Mouse (Mus musculus) thymus, adult 2 months (tissue): ENCODE data around the gene Slc27a3. TPM values are rescaled to one million over a fixed set of nuclear protein-coding genes. Genes with fewer than 3 reads are reported as not detected.

Experiments used
- DNase-seq: peaks from one replicate; pipeline ENCODE4 v3.0.0; 2021
- H3K27ac ChIP-seq: fragments of 200-500 bp; 2 replicates; pipeline ENCODE4 v1.5.1; 2012; ENCODE audit warnings: low read length, control low read depth; ENCODE audit not compliant: control insufficient read depth, insufficient read depth
- H3K27me3 ChIP-seq: fragments of 200-500 bp; 2 replicates; pipeline ENCODE4 v1.6.1; 2012; ENCODE audit warnings: mild to moderate bottlenecking, low read length, moderate library complexity, mixed read lengths; ENCODE audit not compliant: control insufficient read depth, insufficient read depth
- H3K36me3 ChIP-seq: fragments of 200-500 bp; 2 replicates; pipeline ENCODE4 v1.6.1; 2012; ENCODE audit warnings: mild to moderate bottlenecking, low read length, moderate library complexity; ENCODE audit not compliant: control insufficient read depth, insufficient read depth
- H3K4me1 ChIP-seq: fragments of 200-500 bp; replicated peaks from 2 replicates; pipeline ENCODE4 v1.6.1; 2012; ENCODE audit warnings: low read length; ENCODE audit not compliant: control insufficient read depth, insufficient read depth
- H3K4me3 ChIP-seq: fragments of 200-500 bp; 2 replicates; pipeline ENCODE4 v1.5.1; 2012; ENCODE audit warnings: mild to moderate bottlenecking, low read length, control low read depth, moderate library complexity; ENCODE audit not compliant: control insufficient read depth, insufficient read depth
- CTCF ChIP-seq: fragments of 200-500 bp; IDR thresholded peaks from 2 replicates; pipeline ENCODE4 v1.5.1; 2012; ENCODE audit warnings: mild to moderate bottlenecking, control low read depth, low read length, moderate library complexity, borderline replicate concordance; ENCODE audit not compliant: control insufficient read depth, poor library complexity, insufficient read depth; ENCODE audit errors: extremely low read depth
- POLR2A ChIP-seq: fragments of 200-500 bp; IDR thresholded peaks from 2 replicates; pipeline ENCODE4 v1.6.1; 2012; ENCODE audit warnings: mild to moderate bottlenecking, low read length, control low read depth, moderate library complexity; ENCODE audit not compliant: control insufficient read depth, poor library complexity, insufficient read depth; ENCODE audit errors: extremely low read depth
- WGBS: fragments of 180-500 bp; shearing (Covaris S2); methylation state at CpG from one replicate; pipeline ENCODE4 v1.1.7; 2018; 5-methylcytosine and 5-hydroxymethylcytosine counted together
- polyA plus RNA-seq: library from polyadenylated mRNA; depleted of rRNA; stranded (reverse); fragments of >200 nt; gene quantifications from 2 replicates; pipeline ENCODE4 v1.2.3, GENCODE M21; 2012

Slc27a3 gene
- polyA plus RNA-seq, 1 experiment = 21.2 TPM

- no peaks in the 10 kb centered on the region; the same call in 1 of the 2 replicates for H3K27me3 ChIP-seq
- DNase-seq = no peak
- TF ChIP-seq POLR2A (no peak), CTCF (no peak)
- no peak overlapping the region for H3K4me3 ChIP-seq
- peaks cover 27% of the 10 kb centered on the region for H3K36me3 ChIP-seq
- WGBS = 95% methylated on average over 8 of the region's 8 CpGs
- H3K4me1 ChIP-seq = no peaks in the 10 kb centered on the region
- no peak overlapping the region for H3K27ac ChIP-seq
Observed at GRCm38 (mm10) chr3:90391941-90392340, 2.2 kb upstream of the Slc27a3 start.

- no peak for TF ChIP-seq POLR2A
- no peak for TF ChIP-seq CTCF
- H3K4me1 ChIP-seq = no peaks in the 10 kb centered on the region
- no peak overlapping the region for H3K4me3 ChIP-seq
- 93% methylated on average over 4 of the region's 4 CpGs for WGBS
- no peak overlapping the region for H3K27ac ChIP-seq
- peaks cover 25% of the 10 kb centered on the region for H3K36me3 ChIP-seq
- H3K27me3 ChIP-seq = no peaks in the 10 kb centered on the region; the same call in 1 of the 2 replicates
- DNase-seq = no peak
Observed at GRCm38 (mm10) chr3:90391004-90391403, 1.3 kb upstream of the Slc27a3 start.

- TF ChIP-seq POLR2A = no peak
- 0 out of 2 replicates have a peak, but pooled peaks have one; percentile 8 for TF ChIP-seq CTCF
- 12% methylated on average over 53 of the region's 53 CpGs for WGBS
- H3K36me3 ChIP-seq = peaks cover 17% of the 10 kb centered on the region
Observed at GRCm38 (mm10) chr3:90388726-90389510, 820 bp downstream of the Slc27a3 start.

GRCm38 (mm10) chr3:90388192-90388591 is 1.5 kb downstream of the Slc27a3 start:
- H3K27ac ChIP-seq = no peak overlapping the region
- no peaks in the 10 kb centered on the region for H3K4me1 ChIP-seq
- no peaks in the 10 kb centered on the region; the same call in 1 of the 2 replicates for H3K27me3 ChIP-seq
- peaks cover 11% of the 10 kb centered on the region for H3K36me3 ChIP-seq
- no peak overlapping the region for H3K4me3 ChIP-seq
- no peak for TF ChIP-seq CTCF
- DNase-seq = no peak
- WGBS = 45% methylated on average over 4 of the region's 4 CpGs

More at GRCm38 (mm10) chr3:90388726-90389510, 820 bp downstream of the Slc27a3 start:
- Histone ChIP-seq H3K4me1 (no peaks in the 10 kb centered on the region), H3K4me3 (peak overlapping the region; percentile 0; the same call in 1 of the 2 replicates), H3K27me3 (no peaks in the 10 kb centered on the region; the same call in 1 of the 2 replicates), H3K27ac (no peak overlapping the region)
- no peak for DNase-seq

- Histone ChIP-seq H3K36me3 (peaks cover 6% of the 10 kb centered on the region), H3K4me1 (no peaks in the 10 kb centered on the region), H3K27ac (no peak overlapping the region), H3K4me3 (no peak overlapping the region), H3K27me3 (no peaks in the 10 kb centered on the region; the same call in 1 of the 2 replicates)
- WGBS = 45% methylated on average over 11 of the region's 11 CpGs
- no peak for DNase-seq
- TF ChIP-seq CTCF (no peak), POLR2A (no peak)
Observed at GRCm38 (mm10) chr3:90387483-90387882, 2.3 kb downstream of the Slc27a3 start.

- DNase-seq = no peak
- Histone ChIP-seq H3K4me3 (no peak overlapping the region), H3K4me1 (no peaks in the 10 kb centered on the region), H3K36me3 (peaks cover 4% of the 10 kb centered on the region), H3K27ac (no peak overlapping the region), H3K27me3 (no peaks in the 10 kb centered on the region; the same call in 1 of the 2 replicates)
- TF ChIP-seq POLR2A (no peak), CTCF (no peak)
- WGBS = 95% methylated on average over 10 of the region's 10 CpGs
Observed at GRCm38 (mm10) chr3:90386817-90387216, 2.9 kb downstream of the Slc27a3 start.
